Mouse (Mus musculus) kidney, adult 2 months (tissue): ENCODE results near the gene Lca5l. TPM values are rescaled to one million over a fixed set of nuclear protein-coding genes. Genes with fewer than 3 reads are reported as not detected.
"Not testable (repeated sequence)": the region's sequence is repeated elsewhere in the genome, so short reads cannot be mapped to it uniquely, and the experiment has no call there.

Experiments
- DNase-seq: peaks from one replicate; pipeline ENCODE4 v3.0.0; 2021
- H3K27ac ChIP-seq: fragments of 200-500 bp; 2 replicates; pipeline ENCODE4 v1.5.1; 2012; ENCODE audit warnings: low read depth, low read length, control low read depth, inconsistent platforms; ENCODE audit not compliant: insufficient read depth
- H3K27me3 ChIP-seq: fragments of 200-500 bp; replicated peaks from 2 replicates; pipeline ENCODE4 v1.6.1; 2012; ENCODE audit warnings: mild to moderate bottlenecking, moderate library complexity, low read length, inconsistent platforms; ENCODE audit not compliant: control insufficient read depth, insufficient read depth
- H3K36me3 ChIP-seq: fragments of 200-500 bp; 2 replicates; pipeline ENCODE4 v1.6.1; 2012; ENCODE audit warnings: mild to moderate bottlenecking, moderate library complexity, low read length, inconsistent platforms; ENCODE audit not compliant: control insufficient read depth, insufficient read depth
- H3K4me1 ChIP-seq: fragments of 200-500 bp; 2 replicates; pipeline ENCODE4 v1.6.1; 2011; ENCODE audit warnings: low read length; ENCODE audit not compliant: control insufficient read depth, insufficient read depth
- H3K4me3 ChIP-seq: fragments of 200-500 bp; 2 replicates; pipeline ENCODE4 v1.5.1; 2011; ENCODE audit warnings: mild to moderate bottlenecking, low read depth, low read length, control low read depth; ENCODE audit not compliant: insufficient read depth
- CTCF ChIP-seq: fragments of 200-500 bp; conservative IDR thresholded peaks from 2 replicates; pipeline ENCODE4 v1.5.1; 2011; ENCODE audit warnings: low read depth, mild to moderate bottlenecking, control low read depth, low read length, moderate library complexity, mixed read lengths; ENCODE audit not compliant: insufficient read depth, insufficient read length
- POLR2A ChIP-seq: fragments of 200-500 bp; IDR thresholded peaks from one replicate; pipeline ENCODE4 v1.6.1; 2011; ENCODE audit warnings: low read depth, low read length, control low read depth
- WGBS: fragments of 180-500 bp; shearing (Covaris S2); methylation state at CpG from one replicate; pipeline ENCODE4 v1.1.7; 2018; 5-methylcytosine and 5-hydroxymethylcytosine counted together
- polyA plus RNA-seq: library from polyadenylated mRNA; depleted of rRNA; stranded (reverse); fragments of >200 nt; gene quantifications from 2 replicates; pipeline ENCODE4 v1.2.3, GENCODE M21; 2012

The Lca5l gene
- polyA plus RNA-seq, 1 experiment = 0.47 TPM

GRCm38 (mm10) chr16:96145814-96146213, 46.3 kb downstream of the Lca5l start:
- 0% methylated on average over 5 of the region's 5 CpGs for WGBS
- no peak for TF ChIP-seq POLR2A
- TF ChIP-seq CTCF = no peak
- no peak overlapping the region for H3K27ac ChIP-seq
- DNase-seq = no peak
- H3K4me1 ChIP-seq = peaks cover 3% of the 10 kb centered on the region; the same call in 1 of the 2 replicates
- peak overlapping the region; percentile 76 for H3K4me3 ChIP-seq
- H3K36me3 ChIP-seq = no peaks in the 10 kb centered on the region
- no peaks in the 10 kb centered on the region for H3K27me3 ChIP-seq

- peak; percentile 99; the same call in 1 of the 2 replicates for TF ChIP-seq CTCF
- no peak for TF ChIP-seq POLR2A
- Histone ChIP-seq H3K36me3 (no peaks in the 10 kb centered on the region), H3K27me3 (no peaks in the 10 kb centered on the region), H3K4me1 (peaks cover 3% of the 10 kb centered on the region; the same call in 1 of the 2 replicates), H3K4me3 (peak within 1 kb of the TSS; percentile 76), H3K27ac (no peak within 1 kb of the TSS)
- peak; percentile 100 for DNase-seq
- WGBS = under 1% methylated on average over 68 of the region's 68 CpGs
These were observed 46.8 kb downstream of the Lca5l start, which contains the start of gene Wrb for GRCm38 (mm10) chr16:96145110-96145800. TSS of gene Wrb (plus strand) at chr16:96145407.

DNA sequence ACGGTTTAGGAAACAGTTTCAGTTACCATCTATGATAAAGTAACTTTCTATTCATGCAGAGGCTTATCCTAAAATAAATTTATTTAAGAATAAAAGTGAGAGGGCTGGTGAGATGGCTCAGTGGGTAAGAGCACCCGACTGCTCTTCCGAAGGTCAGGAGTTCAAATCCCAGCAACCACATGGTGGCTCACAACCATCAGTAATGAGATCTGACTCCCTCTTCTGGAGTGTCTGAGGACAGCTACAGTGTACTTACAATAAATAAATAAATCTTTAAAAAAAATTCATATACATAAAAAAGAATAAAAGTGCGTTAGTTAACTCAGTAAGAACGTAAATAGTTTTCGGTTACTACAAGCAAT, 47.3 kb downstream of the Lca5l start:
- H3K27ac ChIP-seq, H3K4me3 ChIP-seq, H3K36me3 ChIP-seq, H3K27me3 ChIP-seq, DNase-seq, H3K4me1 ChIP-seq: not testable (repeated sequence)
- 23% methylated on average over 6 of the region's 6 CpGs for WGBS

DNA sequence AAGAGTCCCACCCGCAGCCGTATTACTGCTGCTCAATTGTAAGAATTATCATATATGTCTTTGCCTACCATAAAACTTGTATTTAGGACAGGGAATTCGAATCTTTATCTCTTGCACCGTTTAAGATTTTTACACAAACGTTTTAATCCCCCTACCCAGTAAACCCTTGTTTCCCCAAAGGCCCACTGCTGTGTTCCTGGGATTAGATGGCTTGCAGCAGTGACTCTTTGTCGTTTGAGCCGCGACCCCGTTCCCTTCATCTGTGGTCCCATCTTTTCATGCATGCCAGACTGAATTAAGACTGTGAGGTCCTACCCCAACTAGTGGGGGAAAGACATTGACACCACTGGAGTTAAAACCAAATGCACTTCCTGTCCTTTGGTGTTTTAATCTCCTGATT, 63.6 kb downstream of the Lca5l start:
- DNase-seq = no peak
- H3K4me1 ChIP-seq = peaks cover 7% of the 10 kb centered on the region; the same call in 1 of the 2 replicates
- no peaks in the 10 kb centered on the region; the same call in 1 of the 2 replicates for H3K36me3 ChIP-seq
- H3K27me3 ChIP-seq = no peaks in the 10 kb centered on the region
- H3K4me3 ChIP-seq = peak overlapping the region; percentile 85
- 5% methylated on average over 9 of the region's 9 CpGs for whole genome bisulfite sequencing
- TF ChIP-seq CTCF (no peak), POLR2A (no peak)
- H3K27ac ChIP-seq = peak overlapping the region; percentile 89

DNA sequence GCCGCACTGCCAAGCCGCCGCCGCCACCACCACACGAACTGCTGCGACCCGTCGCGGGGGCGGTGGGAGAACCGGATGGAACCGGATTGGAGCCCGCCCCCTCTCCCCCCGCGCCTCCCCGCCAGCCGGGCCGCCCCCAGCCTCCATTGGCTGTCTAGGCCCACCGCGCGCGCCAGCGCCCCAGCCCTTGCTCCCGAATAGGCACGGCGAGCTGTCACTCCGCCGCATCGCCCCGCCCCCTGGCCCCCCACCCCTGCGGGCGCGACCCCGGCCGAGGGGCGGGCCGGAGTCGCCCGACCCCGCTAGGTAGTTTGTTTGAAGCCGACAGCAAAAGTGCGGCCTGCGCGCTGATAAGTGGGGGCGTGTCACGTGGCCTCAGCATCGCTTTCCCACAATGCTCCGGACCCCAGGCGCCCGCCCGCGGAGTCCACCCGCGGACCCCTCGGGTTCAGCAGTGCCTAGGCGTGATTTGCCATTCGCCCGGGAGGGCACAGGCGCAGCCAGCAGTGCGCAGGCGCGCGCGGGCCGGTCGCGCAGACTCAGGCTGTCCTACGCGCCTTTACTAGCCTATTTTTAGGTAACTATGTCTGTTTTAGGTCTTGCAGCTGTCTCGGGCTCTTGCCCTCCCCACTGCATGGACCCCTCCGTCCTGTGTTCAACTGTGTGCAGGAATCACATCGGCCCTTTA, 64.3 kb downstream of the Lca5l start, which contains the start of gene Hmgn1:
TSS of gene Hmgn1 (minus strand) at position 73 of the 688 bp plus-strand sequence.
- Histone ChIP-seq H3K27ac (peak within 1 kb of the TSS; percentile 89), H3K27me3 (no peaks in the 10 kb centered on the region), H3K4me1 (peaks cover 7% of the 10 kb centered on the region; the same call in 1 of the 2 replicates), H3K36me3 (no peaks in the 10 kb centered on the region; the same call in 1 of the 2 replicates), H3K4me3 (peak within 1 kb of the TSS; percentile 85)
- peak; percentile 99 for DNase-seq
- no peak for TF ChIP-seq CTCF
- peak; percentile 61 for TF ChIP-seq POLR2A
- WGBS = under 1% methylated on average over 68 of the region's 72 CpGs

- Histone ChIP-seq H3K4me1 (peaks cover 7% of the 10 kb centered on the region; the same call in 1 of the 2 replicates), H3K27ac (peak overlapping the region; percentile 84), H3K27me3 (no peaks in the 10 kb centered on the region), H3K36me3 (no peaks in the 10 kb centered on the region; the same call in 1 of the 2 replicates), H3K4me3 (peak overlapping the region; percentile 85)
- TF ChIP-seq CTCF (no peak), POLR2A (no peak)
- 0% methylated on average over 49 of the region's 52 CpGs for WGBS
- DNase-seq = no peak
These were observed 64.8 kb downstream of the Lca5l start for GRCm38 (mm10) chr16:96127288-96127656.

GRCm38 (mm10) chr16:96126684-96127171, 65.3 kb downstream of the Lca5l start:
- 7% methylated on average over 19 of the region's 19 CpGs for WGBS
- DNase-seq = no peak
- Histone ChIP-seq H3K4me3 (peak overlapping the region; percentile 85), H3K36me3 (no peaks in the 10 kb centered on the region; the same call in 1 of the 2 replicates), H3K27me3 (no peaks in the 10 kb centered on the region), H3K4me1 (peaks cover 7% of the 10 kb centered on the region; the same call in 1 of the 2 replicates), H3K27ac (0 out of 2 replicates have a peak overlapping the region, but pooled peaks have one; percentile 6)
- no peak for TF ChIP-seq CTCF
- no peak for TF ChIP-seq POLR2A
